Mouse (Mus musculus) heart, postnatal 4 days (tissue): ENCODE data around the gene Olfr1396. TPM values are rescaled to one million over a fixed set of nuclear protein-coding genes. Genes with fewer than 3 reads are reported as not detected.
A peak's percentile ranks its signal among the peaks of the same experiment; 100 is the strongest.

Experiments used
- DNase-seq: peaks from one replicate; pipeline ENCODE4 v3.0.0; 2021
- total RNA-seq, 2 experiments: library from RNA; stranded (reverse); gene quantifications; 2 replicates each; pipeline ENCODE4 v1.2.3; 2021

Gene Olfr1396
- 1 to 10 TPM in 1 of 2 experiments, under 1 TPM in 1; 0.63 to 1.1 TPM for total RNA-seq

GRCm38 (mm10) chr11:49114774-49115173 lies at the start of gene Olfr1396:
Gene Olfr1396, minus strand, starts transcription at chr11:49114874.
- no peak for DNase-seq

DNA sequence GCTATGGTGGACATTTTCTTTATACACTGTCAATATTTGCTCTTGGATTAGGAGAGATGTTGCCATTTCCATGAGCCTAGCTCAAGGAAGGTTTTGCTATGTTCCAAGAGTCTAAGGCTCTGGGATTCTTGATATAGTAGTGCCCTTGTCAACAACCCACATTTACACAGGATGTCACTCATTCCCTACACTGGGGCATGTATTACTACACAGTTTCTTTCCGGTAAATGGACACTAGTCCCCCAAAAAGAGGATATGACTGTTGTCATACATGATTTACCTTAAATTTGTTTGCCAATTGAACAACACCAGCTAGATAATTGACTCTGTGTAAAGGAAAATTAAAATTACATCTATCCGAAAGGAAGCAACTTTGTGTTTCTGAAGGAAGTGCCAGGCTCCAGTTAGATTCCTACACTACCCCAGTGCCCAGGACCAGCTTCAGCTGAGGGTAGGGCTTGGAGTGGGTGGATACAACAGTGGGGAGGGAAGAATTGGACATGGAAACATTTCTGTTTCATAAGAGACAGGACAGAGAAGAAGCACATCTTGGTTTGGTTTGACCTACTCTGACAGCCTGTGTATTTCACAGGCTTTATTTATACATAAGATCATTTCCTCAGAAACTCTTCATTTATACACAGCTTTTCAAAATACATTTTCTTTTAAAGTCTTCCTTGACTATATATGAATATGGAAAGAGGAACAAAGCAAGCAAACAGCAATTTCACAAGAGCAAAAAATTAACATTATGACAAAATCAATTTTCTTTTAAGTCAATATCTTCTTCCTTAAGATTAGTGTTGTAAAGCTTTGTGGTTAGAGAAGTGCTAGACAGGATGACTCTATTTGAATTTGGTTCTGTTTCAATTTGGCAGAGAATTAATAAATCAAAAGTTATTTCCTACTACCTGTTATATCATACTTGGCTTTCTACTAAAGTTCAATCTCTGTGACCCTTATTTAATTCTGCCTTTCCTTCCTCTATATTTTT lies 42.4 kb upstream of the Olfr1396 start:
- no peak for DNase-seq

GRCm38 (mm10) chr11:49154077-49154476 lies 39.4 kb upstream of the Olfr1396 start, which contains the start of gene Olfr1394:
Gene Olfr1394, plus strand, starts transcription at chr11:49154377.
- no peak for DNase-seq

- no peak for DNase-seq
Measured at GRCm38 (mm10) chr11:49141974-49142373, 27.3 kb upstream of the Olfr1396 start, which contains the start of gene Olfr1395. Gene Olfr1395, plus strand, starts transcription at chr11:49142274.

- no peak for DNase-seq
Measured at GRCm38 (mm10) chr11:49124169-49124568, 9.5 kb upstream of the Olfr1396 start.

- DNase-seq = no peak
Measured at GRCm38 (mm10) chr11:49119635-49120034, 5.0 kb upstream of the Olfr1396 start.

DNA sequence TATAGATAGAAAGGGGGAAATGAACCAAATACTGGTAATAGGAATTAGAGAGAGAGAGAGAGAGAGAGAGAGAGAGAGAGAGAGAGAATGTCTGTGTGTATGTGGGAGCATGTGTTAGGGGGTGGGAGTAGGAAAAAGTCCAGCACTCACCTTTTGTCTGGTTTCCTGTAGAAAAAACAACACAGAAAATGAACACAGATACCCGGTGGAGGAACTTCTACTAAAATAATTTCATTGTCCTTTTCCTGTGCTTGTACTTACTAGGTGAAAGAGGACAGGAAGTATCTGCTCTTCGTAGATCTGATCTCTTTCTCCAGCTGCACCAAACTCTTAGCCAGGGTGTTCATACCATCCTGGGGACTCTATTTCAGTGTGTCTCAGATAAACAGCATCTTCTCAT lies 516 bp downstream of the Olfr1396 start:
- DNase-seq = no peak

DNA sequence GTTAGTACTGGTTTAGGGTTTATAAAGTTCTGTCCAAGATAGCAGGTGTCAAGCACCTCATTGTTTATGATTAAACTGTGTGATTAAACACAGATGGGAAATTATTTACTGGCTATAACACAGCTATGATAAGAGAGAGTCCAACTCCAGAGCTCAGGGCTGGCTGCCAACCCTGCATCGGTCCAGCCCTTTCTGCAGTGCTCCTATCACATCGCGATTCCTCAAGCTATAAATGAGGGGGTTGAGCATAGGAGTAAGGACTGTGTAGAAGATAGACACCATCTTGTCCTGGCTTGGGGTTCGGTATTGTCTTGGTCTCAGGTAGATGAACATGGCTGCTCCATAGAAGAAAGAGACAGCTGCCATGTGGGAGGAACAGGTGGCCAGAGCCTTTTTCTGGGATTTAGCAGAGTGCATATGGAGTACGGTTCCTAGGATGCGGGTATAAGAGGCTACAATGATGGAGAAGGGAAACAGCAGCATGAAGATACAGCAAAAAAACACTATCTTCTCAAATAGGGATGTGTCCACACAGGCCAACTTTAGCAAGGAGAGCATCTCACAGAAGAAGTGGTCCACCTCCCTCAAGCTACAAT lies 2.0 kb downstream of the Olfr1396 start:
- DNase-seq = no peak

DNA sequence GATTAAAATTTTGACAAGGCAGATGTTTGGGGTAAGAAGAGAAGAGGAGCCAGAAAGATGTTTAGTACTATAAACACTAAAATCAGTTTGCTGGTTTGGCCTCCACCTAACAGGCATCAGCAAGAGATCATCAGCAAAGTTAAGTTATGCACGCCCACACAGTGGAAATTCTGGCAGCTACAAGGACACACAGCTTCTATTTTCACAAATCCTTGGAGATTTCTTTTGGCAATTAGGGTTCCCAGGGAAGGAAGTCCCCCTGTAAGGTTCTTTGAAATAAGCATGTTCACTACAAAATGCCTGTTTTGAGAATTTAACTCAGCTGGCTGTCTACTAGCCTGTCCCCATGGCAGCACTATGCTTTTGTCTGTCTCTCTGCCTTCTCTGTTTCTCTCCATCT lies 3.7 kb downstream of the Olfr1396 start:
- no peak for DNase-seq

DNA sequence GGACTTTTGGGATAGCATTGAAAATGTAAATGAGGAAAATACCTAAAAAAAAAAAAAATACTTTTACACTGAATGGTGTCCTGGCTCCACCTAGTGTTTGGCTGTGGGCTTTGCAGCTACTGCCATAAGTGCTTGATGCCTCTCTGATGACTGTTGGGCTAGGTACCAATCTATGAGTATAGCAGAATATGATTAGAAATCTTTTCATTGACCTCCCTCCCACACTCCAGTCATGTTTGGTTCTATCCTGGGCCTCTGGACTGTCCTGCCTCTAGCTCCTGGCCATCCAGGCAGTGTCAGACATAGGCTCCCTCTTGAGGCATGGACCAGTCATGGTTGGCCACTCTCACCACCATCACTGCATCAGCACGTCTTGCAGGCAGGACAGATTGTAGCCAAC lies 5.8 kb downstream of the Olfr1396 start:
- DNase-seq = peak; percentile 42

- DNase-seq = no peak
Measured at GRCm38 (mm10) chr11:49107650-49108537, 6.8 kb downstream of the Olfr1396 start.

- DNase-seq = no peak
Measured at GRCm38 (mm10) chr11:49105752-49106151, 8.9 kb downstream of the Olfr1396 start.

- peak; percentile 92 for DNase-seq
Measured at GRCm38 (mm10) chr11:49103047-49103693, 11.5 kb downstream of the Olfr1396 start.

- DNase-seq = no peak
Measured at GRCm38 (mm10) chr11:49101500-49101899, 13.2 kb downstream of the Olfr1396 start.

DNA sequence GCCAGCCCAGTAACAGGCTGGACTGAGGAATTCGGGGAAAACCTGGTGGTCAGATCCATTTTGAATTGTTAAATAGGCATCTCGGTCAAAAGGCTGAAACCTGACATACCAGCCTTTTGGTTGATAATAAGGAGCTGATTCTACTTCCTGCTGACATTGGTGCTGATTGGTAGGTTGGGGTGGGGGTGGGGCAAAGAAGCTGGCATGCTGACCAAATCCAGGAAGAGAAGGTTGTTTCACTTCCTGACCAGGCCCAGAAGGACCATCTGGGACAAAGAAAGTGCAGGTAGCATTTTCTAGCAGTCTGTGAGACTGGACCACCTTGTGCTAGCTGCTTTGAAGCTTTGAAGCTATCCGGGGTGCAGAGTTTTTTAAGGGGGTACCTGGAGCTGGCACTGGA lies 14.3 kb downstream of the Olfr1396 start:
- no peak for DNase-seq

DNA sequence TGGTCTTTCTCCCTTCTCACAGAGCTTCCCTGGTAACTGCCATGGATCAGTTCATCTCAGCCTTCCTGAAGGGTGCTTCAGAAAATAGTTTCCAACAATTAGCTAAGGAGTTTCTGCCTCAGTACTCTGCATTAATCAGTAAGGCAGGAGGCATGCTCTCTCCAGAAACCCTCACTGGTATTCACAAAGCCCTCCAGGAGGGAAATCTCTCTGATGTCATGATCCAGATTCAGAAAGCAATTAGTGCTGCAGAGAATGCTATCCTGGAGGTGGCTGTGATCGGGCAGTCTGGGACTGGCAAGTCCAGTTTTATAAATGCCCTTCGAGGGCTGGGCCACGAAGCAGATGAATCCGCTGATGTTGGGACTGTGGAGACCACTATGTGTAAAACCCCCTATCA lies 19.3 kb downstream of the Olfr1396 start:
- no peak for DNase-seq

DNA sequence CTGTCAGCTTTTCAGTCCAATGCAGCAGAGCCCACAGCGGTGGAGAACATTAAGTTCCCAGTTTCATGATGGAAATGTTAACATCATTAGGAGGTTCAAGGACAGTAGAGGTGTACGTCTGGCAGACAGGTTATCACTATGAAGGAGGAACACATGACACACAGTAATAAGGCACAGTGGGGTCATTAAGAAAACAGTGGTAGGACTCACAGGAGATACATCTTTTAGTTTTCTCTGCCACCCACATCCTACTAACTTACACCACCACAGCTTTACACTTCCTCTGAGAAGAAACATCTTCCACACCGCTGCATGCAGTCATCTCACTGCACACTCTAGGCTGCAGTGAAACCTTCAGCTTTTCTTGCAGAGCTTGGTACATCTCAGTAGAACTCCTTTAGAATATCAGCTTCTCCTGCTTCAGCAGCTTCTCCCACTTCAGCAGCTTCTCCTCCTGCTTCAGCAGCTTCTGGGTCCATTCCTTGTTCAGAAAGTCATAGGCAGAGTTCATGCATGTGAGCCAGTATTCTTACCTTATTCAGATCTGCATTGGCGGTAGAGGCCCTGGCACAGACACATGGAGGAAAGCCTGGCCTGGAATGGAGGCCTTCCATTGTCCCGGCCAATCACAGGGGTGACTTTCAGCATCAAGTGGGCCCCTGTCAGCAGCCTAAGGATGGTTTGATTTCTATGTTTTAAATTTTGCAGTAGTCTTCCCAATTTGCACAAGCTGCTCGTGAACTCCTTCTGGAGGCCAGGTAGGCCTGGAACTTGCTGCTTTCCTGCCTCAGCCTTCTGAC lies 20.6 kb downstream of the Olfr1396 start:
- no peak for DNase-seq

- no peak for DNase-seq
Measured at GRCm38 (mm10) chr11:49092786-49093185, 21.9 kb downstream of the Olfr1396 start.

GRCm38 (mm10) chr11:49092053-49092586 lies 22.6 kb downstream of the Olfr1396 start:
- DNase-seq = no peak

DNA sequence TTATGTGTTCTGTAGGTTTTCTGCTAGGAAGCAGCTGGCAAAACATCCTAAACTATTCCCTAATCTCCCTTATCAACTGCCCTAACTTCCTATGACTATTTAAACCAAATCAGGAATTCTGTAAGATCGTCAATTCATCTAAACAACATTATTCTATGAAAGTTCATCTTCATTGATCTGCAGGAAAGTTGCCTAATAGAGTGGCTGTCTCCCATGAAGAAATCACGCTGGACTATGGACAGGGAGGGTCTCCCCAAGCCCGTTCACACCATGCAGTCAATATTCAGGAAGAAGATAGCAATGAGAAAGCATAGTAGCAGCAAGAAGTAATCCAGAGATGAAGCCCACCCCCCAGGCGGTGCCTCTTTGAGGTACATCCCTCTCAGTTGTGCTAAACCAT lies 23.5 kb downstream of the Olfr1396 start:
- no peak for DNase-seq

DNA sequence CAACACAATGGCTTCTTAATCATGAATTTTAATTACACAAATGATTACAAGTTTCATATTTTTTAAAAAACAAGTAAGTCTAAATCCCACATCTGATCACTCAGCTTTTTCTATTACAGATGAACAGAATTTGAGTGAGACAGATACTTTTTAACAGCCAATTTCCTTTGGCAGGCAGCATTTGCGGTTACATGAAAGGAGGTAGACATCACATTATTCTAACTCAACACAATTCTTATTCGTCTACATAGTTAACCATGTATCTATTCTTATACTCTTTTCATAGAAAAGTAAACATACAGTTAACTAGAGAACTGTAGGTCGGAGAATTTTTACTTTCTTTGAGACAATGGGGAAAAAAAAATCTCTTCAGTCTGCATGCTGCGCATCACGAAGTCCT lies 24.1 kb downstream of the Olfr1396 start:
- DNase-seq = no peak
